Mouse (Mus musculus): ENCODE data around the gene Dusp10. TPM values are rescaled to one million over a fixed set of nuclear protein-coding genes. Genes with fewer than 3 reads are reported as not detected.

Dusp10 gene
- polyA plus RNA-seq (2014; fragmentation: Nextera tagmentation; extraction: Ambion mirVana), result 14.4 and 14.8 TPM in 2 replicates

DNA sequence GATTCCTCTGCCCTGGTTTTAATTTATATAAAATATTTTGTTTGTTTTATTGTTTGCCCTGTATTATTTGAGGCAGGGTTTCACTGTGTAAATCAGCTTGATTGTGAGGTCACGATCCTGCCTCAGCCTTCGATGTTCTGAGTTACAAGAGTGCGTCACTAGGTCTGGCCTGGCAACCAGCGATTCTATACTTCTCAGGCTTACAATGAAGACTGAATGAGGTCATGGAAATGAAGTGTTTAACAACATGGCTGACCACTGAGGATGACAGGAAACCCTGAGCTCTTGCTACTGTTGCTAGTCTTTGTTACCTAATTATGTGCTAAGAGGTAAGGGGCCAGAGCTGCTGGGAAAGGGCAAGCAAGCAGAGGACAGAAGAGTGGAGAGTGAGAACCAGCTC, at the start of gene Dusp10:
Gene Dusp10, plus strand, starts transcription at position 197 of the 400 bp plus-strand sequence.
- H3K36me3 ChIP-seq (ENCODE audit: control insufficient read depth, insufficient read depth, low read length), result no peaks in the 10 kb centered on the region
- no peak within 1 kb of the TSS for H3K9ac ChIP-seq (ENCODE audit: low read depth, low read length)
- H3K27me3 ChIP-seq (ENCODE audit: control insufficient read depth, insufficient read depth, low read length), result no peaks in the 10 kb centered on the region
- H3K9me3 ChIP-seq (replicated peaks; ENCODE audit: control insufficient read depth, low read length), result no peaks in the 10 kb centered on the region
- WGBS (ENCODE audit: insufficient replicate concordance), result 90% methylated on average over 4 of the region's 4 CpGs
- ATAC-seq (replicated peaks; ENCODE audit: insufficient number of reproducible peaks, low FRiP score, low TSS enrichment), result no peak
- H3K4me1 ChIP-seq (ENCODE audit: control insufficient read depth, insufficient read depth, low read length), result no peaks in the 10 kb centered on the region
- H3K4me3 ChIP-seq (ENCODE audit: low read depth, low read length), result no peak within 1 kb of the TSS
- no peak within 1 kb of the TSS for H3K27ac ChIP-seq (ENCODE audit: low read depth, low read length)
- H3K4me2 ChIP-seq, result no peak within 1 kb of the TSS

DNA sequence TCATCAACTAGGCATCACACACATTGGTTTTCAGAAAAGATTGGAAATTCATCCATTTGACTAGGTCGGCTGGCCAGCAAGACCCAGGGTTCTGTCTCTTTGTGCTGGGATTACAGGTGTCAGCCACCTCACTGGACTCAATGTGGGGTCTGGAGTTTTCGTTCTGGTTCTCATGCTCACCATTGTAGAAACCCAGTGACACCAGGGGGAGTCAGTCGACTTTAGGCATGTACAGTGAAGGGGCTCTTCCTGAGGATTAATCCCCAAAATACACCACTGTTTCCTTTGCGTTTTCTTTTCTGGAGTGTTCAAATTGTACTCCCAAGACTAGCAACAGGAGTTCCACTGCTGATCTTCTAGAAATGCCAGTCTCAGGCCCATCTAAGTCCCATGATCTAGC, 47.8 kb upstream of the Dusp10 start:
- Histone ChIP-seq H3K27ac (ENCODE audit: low read depth, low read length) (no peak overlapping the region), H3K4me3 (ENCODE audit: low read depth, low read length) (no peak overlapping the region), H3K9me3 (replicated peaks; ENCODE audit: control insufficient read depth, low read length) (no peaks in the 10 kb centered on the region), H3K9ac (ENCODE audit: low read depth, low read length) (no peak overlapping the region), H3K36me3 (ENCODE audit: control insufficient read depth, insufficient read depth, low read length) (no peaks in the 10 kb centered on the region), H3K27me3 (ENCODE audit: control insufficient read depth, insufficient read depth, low read length) (no peaks in the 10 kb centered on the region), H3K4me2 (no peak overlapping the region), H3K4me1 (ENCODE audit: control insufficient read depth, insufficient read depth, low read length) (no peaks in the 10 kb centered on the region)
- ATAC-seq (replicated peaks; ENCODE audit: insufficient number of reproducible peaks, low FRiP score, low TSS enrichment), result no peak
- WGBS (ENCODE audit: insufficient replicate concordance), result 67% methylated on average over 4 of the region's 4 CpGs

GRCm38 (mm10) chr1:183969265-183969664, 43.8 kb upstream of the Dusp10 start:
- WGBS (ENCODE audit: insufficient replicate concordance), result 79% methylated on average over 1 of the region's 1 CpGs
- no peak overlapping the region for H3K4me2 ChIP-seq
- no peaks in the 10 kb centered on the region for H3K36me3 ChIP-seq (ENCODE audit: control insufficient read depth, insufficient read depth, low read length)
- no peak for ATAC-seq (replicated peaks; ENCODE audit: insufficient number of reproducible peaks, low FRiP score, low TSS enrichment)
- H3K27me3 ChIP-seq (ENCODE audit: control insufficient read depth, insufficient read depth, low read length), result no peaks in the 10 kb centered on the region
- no peaks in the 10 kb centered on the region for H3K4me1 ChIP-seq (ENCODE audit: control insufficient read depth, insufficient read depth, low read length)
- H3K9ac ChIP-seq (ENCODE audit: low read depth, low read length), result no peak overlapping the region
- H3K9me3 ChIP-seq (replicated peaks; ENCODE audit: control insufficient read depth, low read length), result no peaks in the 10 kb centered on the region
- no peak overlapping the region for H3K27ac ChIP-seq (ENCODE audit: low read depth, low read length)
- H3K4me3 ChIP-seq (ENCODE audit: low read depth, low read length), result no peak overlapping the region

GRCm38 (mm10) chr1:183979814-183980243, 33.3 kb upstream of the Dusp10 start:
- Histone ChIP-seq H3K4me1 (ENCODE audit: control insufficient read depth, insufficient read depth, low read length) (no peaks in the 10 kb centered on the region), H3K4me3 (ENCODE audit: low read depth, low read length) (no peak overlapping the region), H3K27ac (ENCODE audit: low read depth, low read length) (no peak overlapping the region), H3K9me3 (replicated peaks; ENCODE audit: control insufficient read depth, low read length) (no peaks in the 10 kb centered on the region), H3K36me3 (ENCODE audit: control insufficient read depth, insufficient read depth, low read length) (no peaks in the 10 kb centered on the region), H3K9ac (ENCODE audit: low read depth, low read length) (no peak overlapping the region), H3K27me3 (ENCODE audit: control insufficient read depth, insufficient read depth, low read length) (no peaks in the 10 kb centered on the region), H3K4me2 (no peak overlapping the region)
- WGBS (ENCODE audit: insufficient replicate concordance), result 86% methylated on average over 9 of the region's 9 CpGs
- ATAC-seq (replicated peaks; ENCODE audit: insufficient number of reproducible peaks, low FRiP score, low TSS enrichment), result no peak

DNA sequence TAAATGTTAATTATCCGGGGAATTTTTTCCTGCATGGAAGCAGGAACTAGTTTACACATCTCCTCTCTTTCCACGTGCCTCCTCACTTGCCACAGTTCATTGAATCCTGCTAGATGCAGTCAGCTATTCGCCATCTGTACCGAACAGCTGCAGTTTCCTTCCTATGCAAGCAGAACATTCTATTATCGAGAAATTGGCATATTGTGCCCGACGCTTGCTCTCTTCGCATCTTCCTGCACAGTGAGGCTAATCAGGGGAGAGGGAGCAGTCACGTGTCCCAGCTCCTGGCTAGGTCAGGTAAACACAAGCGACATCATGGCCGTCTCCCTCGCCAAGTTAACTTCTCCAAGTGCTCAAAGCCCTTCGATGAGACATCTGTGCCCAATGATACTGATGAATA, 31.0 kb upstream of the Dusp10 start:
- H3K27ac ChIP-seq (ENCODE audit: low read depth, low read length), result no peak overlapping the region
- H3K27me3 ChIP-seq (ENCODE audit: control insufficient read depth, insufficient read depth, low read length), result no peaks in the 10 kb centered on the region
- WGBS (ENCODE audit: insufficient replicate concordance), result 69% methylated on average over 13 of the region's 13 CpGs
- ATAC-seq (replicated peaks; ENCODE audit: insufficient number of reproducible peaks, low FRiP score, low TSS enrichment), result no peak
- no peaks in the 10 kb centered on the region for H3K36me3 ChIP-seq (ENCODE audit: control insufficient read depth, insufficient read depth, low read length)
- no peaks in the 10 kb centered on the region for H3K9me3 ChIP-seq (replicated peaks; ENCODE audit: control insufficient read depth, low read length)
- H3K4me2 ChIP-seq, result no peak overlapping the region
- no peaks in the 10 kb centered on the region for H3K4me1 ChIP-seq (ENCODE audit: control insufficient read depth, insufficient read depth, low read length)
- no peak overlapping the region for H3K9ac ChIP-seq (ENCODE audit: low read depth, low read length)
- no peak overlapping the region for H3K4me3 ChIP-seq (ENCODE audit: low read depth, low read length)

DNA sequence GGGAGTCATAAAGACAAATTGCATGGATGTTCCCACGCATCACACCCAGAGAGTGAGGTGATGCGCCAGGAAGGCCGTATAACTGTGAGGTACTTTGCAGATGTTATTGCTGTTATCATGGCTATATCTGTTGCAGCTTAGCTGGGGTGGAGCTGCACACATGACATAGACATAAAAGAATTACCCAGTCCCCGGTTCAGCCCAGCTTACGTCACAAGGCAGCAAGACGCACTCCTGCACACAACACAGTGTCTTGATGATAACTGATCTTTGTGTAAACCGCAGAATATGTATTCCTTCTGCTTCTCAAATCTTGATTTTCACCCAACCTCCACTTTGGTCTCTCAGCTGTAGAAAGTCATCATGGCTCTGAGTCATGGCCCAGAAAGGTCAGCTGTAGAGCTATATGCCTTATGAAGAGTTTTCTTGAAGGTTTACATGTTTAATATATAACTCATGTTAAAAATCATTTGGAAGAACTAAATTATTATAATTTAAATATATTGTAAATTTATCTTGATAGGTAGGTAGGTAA, 25.3 kb upstream of the Dusp10 start:
- Histone ChIP-seq H3K4me1 (ENCODE audit: control insufficient read depth, insufficient read depth, low read length) (no peaks in the 10 kb centered on the region), H3K27me3 (ENCODE audit: control insufficient read depth, insufficient read depth, low read length) (no peaks in the 10 kb centered on the region), H3K36me3 (ENCODE audit: control insufficient read depth, insufficient read depth, low read length) (no peaks in the 10 kb centered on the region), H3K27ac (ENCODE audit: low read depth, low read length) (no peak overlapping the region), H3K9ac (ENCODE audit: low read depth, low read length) (no peak overlapping the region), H3K9me3 (replicated peaks; ENCODE audit: control insufficient read depth, low read length) (no peaks in the 10 kb centered on the region), H3K4me3 (ENCODE audit: low read depth, low read length) (no peak overlapping the region), H3K4me2 (no peak overlapping the region)
- no peak for ATAC-seq (replicated peaks; ENCODE audit: insufficient number of reproducible peaks, low FRiP score, low TSS enrichment)
- WGBS (ENCODE audit: insufficient replicate concordance), result 89% methylated on average over 7 of the region's 7 CpGs

- WGBS (ENCODE audit: insufficient replicate concordance), result 87% methylated on average over 2 of the region's 2 CpGs
- no peak for ATAC-seq (replicated peaks; ENCODE audit: insufficient number of reproducible peaks, low FRiP score, low TSS enrichment)
These were observed 21.2 kb upstream of the Dusp10 start for GRCm38 (mm10) chr1:183991921-183992320.

GRCm38 (mm10) chr1:183997207-183997606, 15.9 kb upstream of the Dusp10 start:
- no peak overlapping the region for H3K27ac ChIP-seq (ENCODE audit: low read depth, low read length)
- H3K9ac ChIP-seq (ENCODE audit: low read depth, low read length), result no peak overlapping the region
- H3K36me3 ChIP-seq (ENCODE audit: control insufficient read depth, insufficient read depth, low read length), result no peaks in the 10 kb centered on the region
- H3K4me2 ChIP-seq, result no peak overlapping the region
- no peak for ATAC-seq (replicated peaks; ENCODE audit: insufficient number of reproducible peaks, low FRiP score, low TSS enrichment)
- H3K4me3 ChIP-seq (ENCODE audit: low read depth, low read length), result no peak overlapping the region
- H3K4me1 ChIP-seq (ENCODE audit: control insufficient read depth, insufficient read depth, low read length), result no peaks in the 10 kb centered on the region
- WGBS (ENCODE audit: insufficient replicate concordance), result 68% methylated on average over 2 of the region's 2 CpGs
- no peaks in the 10 kb centered on the region for H3K27me3 ChIP-seq (ENCODE audit: control insufficient read depth, insufficient read depth, low read length)
- no peaks in the 10 kb centered on the region for H3K9me3 ChIP-seq (replicated peaks; ENCODE audit: control insufficient read depth, low read length)

More at GRCm38 (mm10) chr1:183991921-183992320, 21.2 kb upstream of the Dusp10 start:
- Histone ChIP-seq H3K4me1 (ENCODE audit: control insufficient read depth, insufficient read depth, low read length) (no peaks in the 10 kb centered on the region), H3K36me3 (ENCODE audit: control insufficient read depth, insufficient read depth, low read length) (no peaks in the 10 kb centered on the region), H3K9me3 (replicated peaks; ENCODE audit: control insufficient read depth, low read length) (no peaks in the 10 kb centered on the region), H3K4me2 (no peak overlapping the region), H3K27me3 (ENCODE audit: control insufficient read depth, insufficient read depth, low read length) (no peaks in the 10 kb centered on the region), H3K27ac (ENCODE audit: low read depth, low read length) (no peak overlapping the region), H3K4me3 (ENCODE audit: low read depth, low read length) (no peak overlapping the region), H3K9ac (ENCODE audit: low read depth, low read length) (no peak overlapping the region)

DNA sequence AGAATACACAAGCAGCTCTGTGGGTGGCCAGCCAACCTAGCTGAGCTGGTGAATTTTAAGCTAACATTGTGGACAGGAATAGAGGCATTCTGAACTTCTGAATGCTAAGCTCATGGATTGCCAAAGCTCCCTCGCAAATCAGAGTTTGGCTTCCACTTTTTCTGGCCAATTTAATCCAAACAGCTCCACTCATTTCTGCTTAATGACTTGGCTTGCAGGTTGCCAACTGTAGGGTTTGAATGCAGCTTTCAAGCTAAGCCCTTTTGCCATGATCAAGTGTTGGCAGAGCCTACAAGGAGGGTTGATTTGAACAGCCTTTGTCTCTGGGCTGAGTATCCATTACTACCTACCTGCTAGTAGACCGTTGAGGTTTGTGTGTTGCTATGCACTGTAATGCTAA, 10.6 kb upstream of the Dusp10 start:
- Histone ChIP-seq H3K36me3 (ENCODE audit: control insufficient read depth, insufficient read depth, low read length) (no peaks in the 10 kb centered on the region), H3K27me3 (ENCODE audit: control insufficient read depth, insufficient read depth, low read length) (no peaks in the 10 kb centered on the region), H3K27ac (ENCODE audit: low read depth, low read length) (no peak overlapping the region), H3K4me3 (ENCODE audit: low read depth, low read length) (no peak overlapping the region), H3K9ac (ENCODE audit: low read depth, low read length) (no peak overlapping the region), H3K4me1 (ENCODE audit: control insufficient read depth, insufficient read depth, low read length) (no peaks in the 10 kb centered on the region), H3K4me2 (no peak overlapping the region), H3K9me3 (replicated peaks; ENCODE audit: control insufficient read depth, low read length) (no peaks in the 10 kb centered on the region)
- no peak for ATAC-seq (replicated peaks; ENCODE audit: insufficient number of reproducible peaks, low FRiP score, low TSS enrichment)
- WGBS (ENCODE audit: insufficient replicate concordance), result 80% methylated on average over 2 of the region's 2 CpGs
